Mouse (Mus musculus) liver, adult 2 months (tissue): ENCODE data around the gene Proser1. TPM values are rescaled to one million over a fixed set of nuclear protein-coding genes. Genes with fewer than 3 reads are reported as not detected.

Source experiments
- DNase-seq: peaks from one replicate; pipeline ENCODE4 v3.0.0-alpha.2; 2011; ENCODE audit warnings: low read depth, low spot score; ENCODE audit errors: extremely low read depth
- H3K27ac ChIP-seq: fragments of 200-500 bp; replicated peaks from 2 replicates; pipeline ENCODE4 v1.5.1; 2012; ENCODE audit warnings: low read depth, mild to moderate bottlenecking, control low read depth, inconsistent platforms, low read length; ENCODE audit not compliant: insufficient read depth
- H3K27me3 ChIP-seq: fragments of 200-500 bp; 2 replicates; pipeline ENCODE4 v1.6.1; 2012; ENCODE audit warnings: mild to moderate bottlenecking, moderate library complexity, low read length, inconsistent platforms; ENCODE audit not compliant: control insufficient read depth, insufficient read depth
- H3K36me3 ChIP-seq: fragments of 200-500 bp; 2 replicates; pipeline ENCODE4 v1.6.1; 2012; ENCODE audit warnings: low read length, inconsistent platforms; ENCODE audit not compliant: control insufficient read depth, insufficient read depth
- H3K4me1 ChIP-seq: fragments of 200-500 bp; 2 replicates; pipeline ENCODE4 v1.6.1; 2011; ENCODE audit warnings: low read length; ENCODE audit not compliant: control insufficient read depth, insufficient read depth
- H3K4me3 ChIP-seq: fragments of 200-500 bp; 2 replicates; pipeline ENCODE4 v1.5.1; 2011; ENCODE audit warnings: low read depth, mild to moderate bottlenecking, control low read depth, low read length, moderate library complexity; ENCODE audit not compliant: insufficient read depth
- H3K79me2 ChIP-seq: fragments of 200-500 bp; 2 replicates; pipeline ENCODE4 v1.6.1; 2012; ENCODE audit warnings: inconsistent platforms, mild to moderate bottlenecking, low read length, moderate library complexity; ENCODE audit not compliant: control insufficient read depth, insufficient read depth
- H3K9ac ChIP-seq: fragments of 200-500 bp; 2 replicates; pipeline ENCODE4 v1.6.1; 2012; ENCODE audit warnings: low read depth, mild to moderate bottlenecking, control low read depth, inconsistent platforms, low read length
- CTCF ChIP-seq: fragments of 200-500 bp; IDR thresholded peaks from 2 replicates; pipeline ENCODE4 v1.5.1; 2011; ENCODE audit warnings: low read depth, low read length, control low read depth
- POLR2A ChIP-seq: fragments of 200-500 bp; IDR thresholded peaks from 2 replicates; pipeline ENCODE4 v1.6.1; 2011; ENCODE audit warnings: low read length, control low read depth; ENCODE audit not compliant: insufficient read depth; ENCODE audit errors: extremely low read depth
- WGBS: fragments of 180-500 bp; shearing (Covaris S2); methylation state at CpG from one replicate; pipeline ENCODE4 v1.1.7; 2018; 5-methylcytosine and 5-hydroxymethylcytosine counted together
- polyA plus RNA-seq: library from polyadenylated mRNA; depleted of rRNA; stranded (reverse); fragments of >200 nt; gene quantifications from 2 replicates; pipeline ENCODE4 v1.2.3, GENCODE M21; 2012
- total RNA-seq: library from RNA; depleted of rRNA; stranded (reverse); fragments of >200 nt; gene quantifications from 2 replicates; pipeline ENCODE4 v1.2.3, GENCODE M21; 2014

Gene Proser1
- total and polyA plus RNA-seq, 2 experiments: 2.4 to 8.6 TPM

- no peak overlapping the region for H3K9ac ChIP-seq
- WGBS: 79% methylated on average over 4 of the region's 4 CpGs
- no peaks in the 10 kb centered on the region for H3K36me3 ChIP-seq
Observed at GRCm38 (mm10) chr3:53423576-53423975, 39.9 kb upstream of the Proser1 start.

DNA sequence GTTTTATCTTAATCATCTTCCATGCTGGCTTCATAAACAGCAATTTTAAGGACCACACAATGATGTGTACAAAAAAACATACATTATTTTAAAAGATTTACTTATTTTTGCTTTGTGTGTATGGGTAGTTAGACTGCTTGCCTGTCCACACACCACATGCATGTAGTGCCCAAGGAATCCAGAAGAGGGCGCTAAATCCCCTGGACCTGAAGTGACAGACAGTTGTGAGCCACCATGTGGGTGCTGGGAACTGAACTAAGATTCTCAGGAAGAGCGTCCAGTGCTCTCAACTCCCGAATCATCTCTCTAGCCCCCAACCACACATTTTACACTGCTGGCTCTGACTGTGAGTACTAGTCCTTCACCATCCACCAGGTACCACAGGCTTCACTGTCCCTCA is 28.9 kb upstream of the Proser1 start:
- H3K9ac ChIP-seq: no peak overlapping the region
- no peak for DNase-seq
- whole genome bisulfite sequencing: 75% methylated on average over 3 of the region's 3 CpGs
- no peaks in the 10 kb centered on the region for H3K27me3 ChIP-seq
- H3K79me2 ChIP-seq: no peaks in the 10 kb centered on the region
- TF ChIP-seq POLR2A (no peak), CTCF (peak; percentile 26; the same call in 1 of the 2 replicates)
- no peaks in the 10 kb centered on the region for H3K36me3 ChIP-seq
- no peak overlapping the region for H3K4me3 ChIP-seq
- no peaks in the 10 kb centered on the region for H3K4me1 ChIP-seq
- no peak overlapping the region for H3K27ac ChIP-seq

More at GRCm38 (mm10) chr3:53423576-53423975, 39.9 kb upstream of the Proser1 start:
- Histone ChIP-seq H3K4me1 (no peaks in the 10 kb centered on the region), H3K79me2 (no peaks in the 10 kb centered on the region), H3K27ac (no peak overlapping the region), H3K4me3 (no peak overlapping the region), H3K27me3 (no peaks in the 10 kb centered on the region)
- no peak for TF ChIP-seq CTCF
- TF ChIP-seq POLR2A: no peak
- DNase-seq: no peak

- Histone ChIP-seq H3K4me1 (no peaks in the 10 kb centered on the region), H3K4me3 (no peak overlapping the region), H3K27me3 (no peaks in the 10 kb centered on the region), H3K79me2 (no peaks in the 10 kb centered on the region), H3K27ac (no peak overlapping the region), H3K36me3 (no peaks in the 10 kb centered on the region), H3K9ac (no peak overlapping the region)
- DNase-seq: no peak
- TF ChIP-seq POLR2A: no peak
- TF ChIP-seq CTCF: no peak
- WGBS: 72% methylated on average over 5 of the region's 5 CpGs
Observed at GRCm38 (mm10) chr3:53436550-53436949, 26.9 kb upstream of the Proser1 start.

- Histone ChIP-seq H3K27me3 (no peaks in the 10 kb centered on the region), H3K9ac (no peak overlapping the region), H3K36me3 (peaks cover 3% of the 10 kb centered on the region; the same call in 1 of the 2 replicates), H3K79me2 (no peaks in the 10 kb centered on the region), H3K4me3 (no peak overlapping the region), H3K4me1 (no peaks in the 10 kb centered on the region), H3K27ac (no peak overlapping the region)
- 90% methylated on average over 5 of the region's 5 CpGs for WGBS
- TF ChIP-seq POLR2A (no peak), CTCF (no peak)
- no peak for DNase-seq
Observed at GRCm38 (mm10) chr3:53445540-53445939, 17.9 kb upstream of the Proser1 start.

- TF ChIP-seq CTCF: no peak
- no peak for TF ChIP-seq POLR2A
- no peak overlapping the region for H3K4me3 ChIP-seq
- peaks cover 7% of the 10 kb centered on the region; the same call in 1 of the 2 replicates for H3K36me3 ChIP-seq
- H3K27me3 ChIP-seq: no peaks in the 10 kb centered on the region
- H3K9ac ChIP-seq: no peak overlapping the region
- no peaks in the 10 kb centered on the region for H3K79me2 ChIP-seq
- no peak for DNase-seq
- 89% methylated on average over 3 of the region's 3 CpGs for WGBS
- H3K4me1 ChIP-seq: no peaks in the 10 kb centered on the region
- H3K27ac ChIP-seq: no peak overlapping the region
Observed at GRCm38 (mm10) chr3:53446801-53447200, 16.7 kb upstream of the Proser1 start.

DNA sequence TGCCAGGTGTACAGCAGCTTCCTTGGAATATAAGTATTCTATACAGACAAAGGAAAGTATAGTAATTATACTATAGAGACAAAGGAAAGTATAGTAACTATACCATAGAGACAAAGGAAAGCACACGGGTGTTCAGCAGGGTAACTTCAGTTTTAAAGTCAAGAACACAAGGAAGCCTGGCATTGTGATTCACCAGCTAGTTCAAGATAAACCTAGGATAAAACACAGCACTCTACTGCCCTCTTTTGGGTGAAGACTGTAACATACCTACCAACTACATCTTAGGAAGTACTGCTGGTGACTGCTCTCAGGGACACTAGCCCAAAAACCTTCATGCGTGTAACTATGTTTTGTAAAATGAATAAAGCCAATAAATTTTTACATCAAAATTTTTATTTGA is 15.3 kb upstream of the Proser1 start:
- no peaks in the 10 kb centered on the region for H3K79me2 ChIP-seq
- H3K9ac ChIP-seq: no peak overlapping the region
- WGBS: 32% methylated on average over 2 of the region's 2 CpGs
- no peak overlapping the region for H3K27ac ChIP-seq
- H3K4me1 ChIP-seq: peaks cover 7% of the 10 kb centered on the region
- H3K36me3 ChIP-seq: peaks cover 12% of the 10 kb centered on the region; the same call in 1 of the 2 replicates
- no peak overlapping the region for H3K4me3 ChIP-seq
- DNase-seq: peak; percentile 74
- TF ChIP-seq CTCF: peak; percentile 57
- TF ChIP-seq POLR2A: no peak
- H3K27me3 ChIP-seq: no peaks in the 10 kb centered on the region
